Mouse (Mus musculus): ENCODE measurements at regions not wholly inside any gene's neighbourhood (a gene's known extent, or its start where the extent isn't known, plus 50 kb on each side); places are given as distances from the start of the nearest gene placed in this dataset.

DNA sequence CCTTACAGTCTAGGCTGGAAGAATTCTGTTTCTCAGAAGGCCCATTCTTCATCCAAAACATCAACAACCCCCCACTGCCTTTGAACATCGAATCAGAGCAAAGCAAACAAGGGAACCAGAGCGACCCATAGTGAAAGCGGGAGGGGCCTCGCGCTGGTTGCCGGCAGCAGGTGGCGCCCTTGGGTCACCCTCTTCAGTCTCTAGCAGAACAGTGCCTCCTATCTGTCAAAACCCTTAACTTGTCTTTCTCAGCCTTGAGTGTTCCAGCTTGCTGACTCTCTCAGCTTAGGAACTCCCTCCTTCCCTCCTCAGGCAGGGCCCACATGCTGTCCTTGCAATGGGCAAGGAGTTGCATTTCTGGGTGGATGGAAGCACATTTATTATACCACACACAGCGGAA lies 53.9 kb upstream of the Fam180a start:
- no peak for TF ChIP-seq POLR2A (IDR thresholded peaks at IDR 0.05; ENCODE audit: extremely low read depth, insufficient read depth, low read length)
- peak; percentile 98 for TF ChIP-seq CTCF (IDR thresholded peaks at IDR 0.05; ENCODE audit: low read depth, low read length)

Data from liver, adult 2 months (tissue).